Mouse (Mus musculus) spleen, adult 18-20 months (tissue): ENCODE measurements around the gene Tatdn2.

Source experiments
- DNase-seq, 2 experiments: peaks; one replicate each; pipeline ENCODE4 v3.0.0; 2022; ENCODE audit warnings: mixed read lengths in 2 of 2

Tatdn2 gene

GRCm38 (mm10) chr6:113696582-113697221 lies at the start of gene Tatdn2:
Gene Tatdn2 (plus strand): TSS chr6:113697050.
- DNase-seq = peak; percentile 89 to 97

GRCm38 (mm10) chr6:113649346-113650196 lies 47.3 kb upstream of the Tatdn2 start:
- DNase-seq = no peak

GRCm38 (mm10) chr6:113650197-113650640 lies 46.6 kb upstream of the Tatdn2 start:
- DNase-seq = peak in 1 of 2 experiments; percentile 37

- no peak for DNase-seq
These were observed 45.2 kb upstream of the Tatdn2 start for GRCm38 (mm10) chr6:113651626-113652025.

GRCm38 (mm10) chr6:113653551-113653950 lies 43.3 kb upstream of the Tatdn2 start:
- DNase-seq = no peak

GRCm38 (mm10) chr6:113654102-113654501 lies 42.7 kb upstream of the Tatdn2 start:
- no peak for DNase-seq

GRCm38 (mm10) chr6:113654753-113655397 lies 42.0 kb upstream of the Tatdn2 start:
- no peak for DNase-seq

- DNase-seq = no peak
These were observed 41.4 kb upstream of the Tatdn2 start for GRCm38 (mm10) chr6:113655475-113655874.

- DNase-seq = no peak
These were observed 40.0 kb upstream of the Tatdn2 start for GRCm38 (mm10) chr6:113656847-113657246.

- no peak for DNase-seq
These were observed 38.6 kb upstream of the Tatdn2 start for GRCm38 (mm10) chr6:113658226-113658625.

GRCm38 (mm10) chr6:113659648-113660491 lies 37.0 kb upstream of the Tatdn2 start:
- DNase-seq = no peak

- DNase-seq = peak in 1 of 2 experiments; percentile 41
These were observed 36.1 kb upstream of the Tatdn2 start for GRCm38 (mm10) chr6:113660492-113661352.

GRCm38 (mm10) chr6:113661353-113662241 lies 35.3 kb upstream of the Tatdn2 start:
- DNase-seq = peak; percentile 54 to 69

GRCm38 (mm10) chr6:113662964-113663700 lies 33.7 kb upstream of the Tatdn2 start:
- no peak for DNase-seq

GRCm38 (mm10) chr6:113664305-113664704 lies 32.5 kb upstream of the Tatdn2 start:
- no peak for DNase-seq

- DNase-seq = no peak
These were observed 29.2 kb upstream of the Tatdn2 start for GRCm38 (mm10) chr6:113667611-113668122.

GRCm38 (mm10) chr6:113668287-113669154 lies 28.3 kb upstream of the Tatdn2 start:
- peak in 1 of 2 experiments; percentile 57 for DNase-seq

GRCm38 (mm10) chr6:113669821-113670220 lies 27.0 kb upstream of the Tatdn2 start:
- peak in 1 of 2 experiments; percentile 57 for DNase-seq
